Mouse (Mus musculus): ENCODE data around the gene Gemin7.

Gene Gemin7

GRCm38 (mm10) chr7:19577877-19578414 is 551 bp upstream of the Gemin7 start:
- peak; percentile 23 for DNase-seq (ENCODE audit: low read depth, low spot score)

GRCm38 (mm10) chr7:19575559-19575958 is 1.8 kb downstream of the Gemin7 start:
- DNase-seq (ENCODE audit: low read depth, low spot score), result no peak

GRCm38 (mm10) chr7:19573776-19574140 is 3.6 kb downstream of the Gemin7 start:
- no peak for DNase-seq (ENCODE audit: low read depth, low spot score)

DNA sequence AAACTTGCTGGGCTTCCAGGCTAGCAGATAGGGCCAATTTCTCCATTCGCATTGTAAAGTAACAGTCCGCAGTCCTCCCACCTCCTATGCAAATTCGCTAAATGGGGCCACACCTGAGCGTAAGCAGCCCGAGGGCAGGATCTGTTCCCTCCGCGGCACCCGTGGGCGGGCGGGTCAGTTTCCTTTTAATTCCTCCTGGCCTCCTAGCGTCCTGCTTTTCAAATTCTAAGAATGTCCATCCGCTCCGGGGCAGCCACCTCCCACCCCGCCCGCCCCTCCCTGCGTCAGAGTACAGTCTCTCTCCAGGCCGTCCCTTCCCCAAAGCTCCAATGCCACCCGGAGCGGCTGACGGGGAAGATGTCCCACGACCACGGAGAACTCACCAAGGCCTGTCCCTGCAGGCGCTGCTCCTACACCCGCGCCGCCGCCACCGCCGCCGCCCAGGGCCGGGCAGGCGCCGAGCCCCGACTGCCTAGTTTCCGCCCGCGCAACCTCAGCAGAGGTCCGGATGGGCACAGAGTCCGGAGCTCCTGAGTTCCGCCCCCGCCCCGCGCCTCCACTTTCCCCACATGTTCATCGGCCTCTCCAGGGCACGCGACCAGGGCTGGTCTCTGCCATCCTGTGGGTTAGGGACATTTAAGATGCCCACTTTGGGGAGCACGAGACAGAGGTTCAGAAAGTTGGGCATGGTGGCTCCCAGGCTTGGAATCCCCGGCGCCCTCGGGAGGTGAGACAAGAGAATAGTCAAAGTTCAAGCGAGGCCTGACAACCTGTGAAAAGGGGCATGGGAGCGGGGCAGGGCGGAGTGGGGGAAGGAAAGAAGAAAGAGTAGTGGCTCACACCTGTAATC is 4.2 kb downstream of the Gemin7 start:
- peak; percentile 90 for DNase-seq (ENCODE audit: low read depth, low spot score)

DNA sequence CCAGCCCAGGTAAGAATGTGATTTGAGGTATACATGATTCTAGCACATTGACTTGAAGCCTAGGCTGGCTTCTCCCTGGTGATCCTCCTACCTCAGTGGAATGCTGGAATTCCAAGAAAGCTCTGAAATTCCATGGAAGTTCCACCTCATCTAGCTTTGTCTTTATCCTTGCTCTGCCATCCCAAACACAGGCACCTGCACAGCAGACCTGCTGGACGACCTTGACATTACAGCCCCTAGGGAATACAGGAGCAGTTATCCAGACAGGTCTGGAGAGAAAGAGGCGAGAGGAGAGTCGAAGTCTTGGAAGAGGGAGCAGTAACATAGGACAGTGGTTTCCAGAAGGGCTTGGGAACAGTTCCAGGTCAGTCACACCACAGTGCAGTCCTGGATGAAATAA is 7.7 kb downstream of the Gemin7 start:
- no peak for DNase-seq (ENCODE audit: low read depth, low spot score)

DNA sequence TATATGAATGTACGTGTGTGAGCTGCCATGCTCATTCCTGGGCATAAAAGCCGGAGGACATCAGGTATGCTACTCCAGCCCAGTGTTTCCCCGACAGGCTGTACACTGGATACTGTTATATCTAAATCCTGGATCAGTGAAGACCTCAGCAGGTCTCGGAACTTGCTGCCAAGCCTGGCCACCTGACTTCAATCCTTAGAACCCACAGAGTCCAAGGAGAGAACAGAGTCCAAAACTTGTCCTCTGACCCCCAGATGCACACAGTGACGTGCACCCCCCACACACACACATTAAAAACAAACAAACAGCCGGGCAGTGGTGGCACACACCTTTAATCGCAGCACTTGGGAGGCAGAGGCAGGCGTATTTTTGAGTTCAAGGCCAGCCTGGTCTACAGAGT is 10.0 kb downstream of the Gemin7 start:
- no peak for DNase-seq (ENCODE audit: low read depth, low spot score)

DNA sequence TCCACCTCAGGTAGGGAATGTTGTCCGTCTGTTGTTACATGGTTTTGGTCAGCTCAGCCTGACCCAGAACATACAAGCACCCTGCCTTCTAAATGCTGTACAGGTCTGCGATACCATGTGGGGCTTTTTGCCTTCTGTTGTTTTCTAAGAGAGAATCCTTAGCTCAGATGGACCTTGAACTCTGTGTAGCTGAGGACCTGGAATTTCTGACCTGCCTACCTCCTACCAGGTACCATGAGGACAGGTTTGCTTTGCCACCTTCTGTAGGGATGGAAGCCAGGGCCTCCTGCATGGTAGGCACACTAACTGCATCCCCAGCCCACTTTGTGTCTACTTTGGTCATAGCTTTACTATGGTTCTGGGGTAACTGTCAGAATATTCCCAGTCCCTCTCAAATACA is 11.6 kb downstream of the Gemin7 start:
- DNase-seq (ENCODE audit: low read depth, low spot score), result no peak

GRCm38 (mm10) chr7:19564455-19564854 is 12.9 kb downstream of the Gemin7 start:
- peak; percentile 50 for DNase-seq (ENCODE audit: low read depth, low spot score)

DNA sequence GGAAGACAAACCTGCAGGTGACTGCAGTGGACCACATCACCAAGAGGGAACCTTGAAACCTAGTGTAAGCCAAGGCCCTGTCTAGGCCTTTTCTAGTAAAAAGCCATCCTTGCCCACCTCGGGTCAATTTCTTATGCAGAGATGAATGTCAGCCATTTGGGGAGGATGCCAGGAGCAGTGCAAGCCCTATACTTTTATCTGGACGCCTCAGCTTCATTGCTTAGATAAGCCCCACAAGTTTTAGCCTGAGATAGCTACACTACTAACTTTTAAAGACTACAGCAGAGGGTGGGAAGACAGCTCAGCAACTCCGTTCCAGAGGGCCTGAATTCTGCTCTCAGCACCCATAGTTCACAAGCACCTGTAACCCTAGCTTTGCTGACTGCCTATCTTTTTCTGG is 13.5 kb downstream of the Gemin7 start:
- no peak for DNase-seq (ENCODE audit: low read depth, low spot score)

GRCm38 (mm10) chr7:19562643-19563410 is 14.6 kb downstream of the Gemin7 start, which contains the start of gene Ppp1r37:
TSS of gene Ppp1r37 (minus strand) at chr7:19563076.
- peak; percentile 38 for DNase-seq (ENCODE audit: low read depth, low spot score)

- peak; percentile 95 for DNase-seq (ENCODE audit: low read depth, low spot score)
These were observed 15.4 kb downstream of the Gemin7 start for GRCm38 (mm10) chr7:19561765-19562642.

DNA sequence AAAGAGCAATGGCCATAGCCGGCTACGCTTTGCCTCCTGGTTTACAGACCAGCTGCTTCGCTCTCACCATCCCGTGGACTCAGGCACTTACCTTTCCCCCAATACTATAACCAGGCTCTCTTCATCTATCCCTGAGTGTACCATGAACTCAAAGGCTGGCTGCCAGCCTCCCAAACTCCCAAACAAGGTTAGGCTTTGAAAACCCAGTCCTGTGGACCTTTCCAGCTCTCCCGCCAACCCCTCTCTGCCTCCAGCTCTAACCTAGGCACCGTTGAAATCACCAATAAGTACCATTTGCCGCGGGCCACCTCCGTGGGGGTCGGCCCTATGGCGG is 16.0 kb downstream of the Gemin7 start:
- DNase-seq (ENCODE audit: low read depth, low spot score), result no peak

GRCm38 (mm10) chr7:19560491-19561260 is 16.7 kb downstream of the Gemin7 start:
- DNase-seq (ENCODE audit: low read depth, low spot score), result peak; percentile 14

- DNase-seq (ENCODE audit: low read depth, low spot score), result peak; percentile 64
These were observed 18.4 kb downstream of the Gemin7 start for GRCm38 (mm10) chr7:19558965-19559364.

- DNase-seq (ENCODE audit: low read depth, low spot score), result no peak
These were observed 19.2 kb downstream of the Gemin7 start for GRCm38 (mm10) chr7:19557982-19558900.

- DNase-seq (ENCODE audit: low read depth, low spot score), result no peak
These were observed 20.3 kb downstream of the Gemin7 start for GRCm38 (mm10) chr7:19557086-19557485.

GRCm38 (mm10) chr7:19554168-19554567 is 23.2 kb downstream of the Gemin7 start:
- no peak for DNase-seq (ENCODE audit: low read depth, low spot score)

DNA sequence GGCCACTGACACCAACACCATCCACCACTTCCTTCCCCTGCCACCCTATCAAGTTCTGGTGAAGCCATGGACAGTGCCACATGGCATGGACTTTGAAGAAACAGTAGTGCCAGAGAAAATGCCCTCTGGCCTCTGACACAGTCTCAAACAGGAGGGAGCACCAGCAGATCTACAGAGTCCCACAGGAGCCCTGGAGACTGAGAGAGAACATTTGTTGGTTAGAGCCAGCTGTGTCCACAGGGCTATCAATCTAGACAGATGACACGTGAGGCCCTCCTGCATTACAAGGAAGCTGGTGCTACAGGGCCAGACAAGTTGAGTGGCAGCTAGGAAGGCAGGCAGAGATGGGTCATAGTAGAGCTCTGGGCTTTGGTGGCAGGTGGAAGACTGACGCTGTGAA is 25.0 kb downstream of the Gemin7 start:
- DNase-seq (ENCODE audit: low read depth, low spot score), result no peak

GRCm38 (mm10) chr7:19551634-19552033 is 25.8 kb downstream of the Gemin7 start:
- no peak for DNase-seq (ENCODE audit: low read depth, low spot score)

GRCm38 (mm10) chr7:19549394-19549793 is 28.0 kb downstream of the Gemin7 start:
- DNase-seq (ENCODE audit: low read depth, low spot score), result no peak
